Mouse (Mus musculus): ENCODE data around the gene Zhx3.

Zhx3 gene

GRCm38 (mm10) chr2:160882436-160882835 lies 9.6 kb upstream of the Zhx3 start:
- DNase-seq (ENCODE audit: low spot score), result no peak

GRCm38 (mm10) chr2:160881462-160882101 lies 8.8 kb upstream of the Zhx3 start:
- no peak for DNase-seq (ENCODE audit: low spot score)

- no peak for DNase-seq (ENCODE audit: low spot score)
These were observed 7.8 kb upstream of the Zhx3 start, which contains the start of gene Lpin3 for GRCm38 (mm10) chr2:160880453-160881195. TSS of gene Lpin3 (plus strand) at chr2:160880670.

DNA sequence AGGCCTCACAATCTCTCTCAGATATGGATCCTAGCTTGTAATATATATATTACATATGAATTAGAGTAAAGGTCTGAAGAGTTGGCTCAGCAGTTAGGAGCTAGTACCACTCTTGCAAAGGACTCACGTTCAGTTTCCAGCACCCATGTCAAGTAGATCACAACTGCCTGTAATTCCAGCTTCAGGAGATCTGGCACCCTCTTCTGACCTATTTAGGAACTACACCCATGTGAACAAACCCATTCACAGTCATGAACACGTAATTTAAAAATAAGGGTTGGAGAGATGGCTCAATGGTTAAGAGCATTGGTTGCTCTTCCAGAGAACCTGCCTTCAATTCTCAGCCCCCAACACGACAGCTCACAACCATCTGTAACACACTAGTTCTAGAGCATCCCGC lies 3.3 kb upstream of the Zhx3 start:
- no peak for DNase-seq (ENCODE audit: low spot score)

DNA sequence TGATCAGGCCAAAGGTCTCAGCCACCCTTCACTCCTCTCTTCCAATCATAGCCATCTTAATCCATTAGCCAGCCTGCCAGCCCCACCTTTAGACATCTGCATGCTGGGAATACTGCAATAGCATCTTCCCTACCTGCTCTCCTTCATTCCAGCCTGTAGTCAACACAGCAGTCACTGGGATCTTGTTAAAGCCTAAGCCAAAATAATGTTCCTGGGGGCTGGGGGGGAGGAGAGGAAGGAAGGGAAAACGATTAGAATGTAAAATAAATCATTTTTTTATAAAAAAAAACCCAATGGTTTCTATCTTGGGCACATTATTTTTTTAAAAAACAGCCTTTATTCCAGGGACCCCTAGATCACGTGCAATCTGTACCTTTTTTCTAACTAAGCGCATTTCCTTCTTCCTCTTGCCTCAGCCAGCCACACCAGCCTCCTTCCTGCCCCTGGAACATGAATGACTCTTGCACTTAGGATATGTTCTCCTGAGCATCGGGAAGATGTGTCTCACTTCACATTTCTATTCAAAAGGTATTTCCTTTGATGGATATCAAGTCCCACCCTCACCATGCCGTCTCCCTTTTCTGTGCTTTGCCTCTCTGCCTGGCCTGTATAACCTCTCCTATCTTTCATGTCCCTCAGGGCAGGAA lies 1.6 kb upstream of the Zhx3 start:
- DNase-seq (ENCODE audit: low spot score), result no peak

DNA sequence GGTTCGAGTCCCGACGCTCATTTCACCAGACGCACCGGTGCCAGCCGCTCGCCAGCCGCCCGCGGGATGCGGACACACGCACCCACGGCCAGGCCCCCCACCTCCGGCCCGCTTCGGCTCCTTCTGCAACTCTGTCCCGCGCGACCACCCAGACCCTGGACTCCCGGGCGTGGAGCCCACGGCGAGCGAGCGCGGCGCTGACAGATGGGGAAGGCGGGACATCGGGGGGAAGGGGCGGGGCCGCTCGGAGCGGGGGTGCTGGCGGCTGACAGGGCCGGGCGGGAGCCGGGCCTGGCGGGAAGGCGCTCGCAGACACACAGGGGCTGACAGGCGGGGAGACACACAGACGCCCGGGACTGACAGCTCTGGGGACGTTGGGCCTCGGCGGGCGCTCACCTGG lies 403 bp downstream of the Zhx3 start:
- DNase-seq (ENCODE audit: low spot score), result peak; percentile 38

DNA sequence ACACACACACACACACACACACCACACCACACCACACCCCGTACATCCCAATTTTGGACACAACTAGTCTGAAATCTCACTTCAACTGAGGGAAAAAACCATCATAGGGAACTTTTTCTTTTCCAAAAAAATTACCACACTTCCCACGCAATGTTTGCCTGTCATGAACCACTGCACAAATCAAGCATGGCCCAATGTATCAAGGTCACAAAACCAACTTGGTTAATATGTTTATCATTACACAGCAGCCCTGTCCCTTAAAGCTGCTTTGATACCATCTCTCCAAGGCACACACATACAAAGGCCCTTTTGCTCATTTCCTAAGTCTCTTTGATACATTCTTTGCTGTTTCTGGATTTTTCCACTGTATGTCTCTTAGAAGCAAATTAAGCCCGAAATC lies 1.5 kb downstream of the Zhx3 start:
- DNase-seq (ENCODE audit: low spot score), result no peak

GRCm38 (mm10) chr2:160869446-160869845 lies 3.4 kb downstream of the Zhx3 start:
- no peak for DNase-seq (ENCODE audit: low spot score)

DNA sequence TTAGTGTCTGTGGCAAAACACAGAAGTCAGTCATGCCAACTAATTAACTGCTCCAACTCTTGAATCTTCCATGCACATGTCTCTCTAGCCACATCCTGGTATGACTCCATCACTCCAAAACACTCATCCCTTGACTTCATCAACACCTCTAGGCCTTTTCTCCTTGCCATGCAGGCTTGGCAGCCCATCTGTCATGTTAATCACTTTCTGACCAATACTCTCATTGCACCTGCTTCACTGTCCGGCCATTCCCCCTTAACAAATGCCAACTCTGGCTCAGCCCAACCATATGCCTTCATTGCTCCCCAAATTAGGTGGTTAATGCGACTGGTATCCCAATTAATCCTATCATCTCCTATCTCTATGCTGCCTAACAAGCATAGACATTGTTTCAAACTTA lies 7.5 kb downstream of the Zhx3 start:
- no peak for DNase-seq (ENCODE audit: low spot score)

DNA sequence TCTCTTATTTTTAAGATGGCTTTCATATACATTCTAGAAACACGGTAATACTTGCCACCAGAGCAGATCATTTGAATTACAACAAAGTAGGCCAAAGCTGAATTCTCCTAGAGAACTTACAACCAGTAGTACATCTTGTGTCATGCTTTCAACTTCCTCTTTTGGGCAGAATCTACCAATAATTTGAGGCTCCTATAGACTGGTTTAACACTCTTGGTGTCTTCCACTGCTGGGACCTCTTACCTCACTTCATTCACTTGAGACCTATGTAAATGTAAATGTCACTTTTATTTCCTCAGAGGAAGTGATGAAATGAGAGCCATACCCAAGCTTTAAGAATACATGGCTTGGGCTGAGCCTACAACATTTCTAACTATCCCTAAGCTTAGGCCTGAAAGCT lies 8.7 kb downstream of the Zhx3 start:
- no peak for DNase-seq (ENCODE audit: low spot score)

GRCm38 (mm10) chr2:160860363-160860762 lies 12.4 kb downstream of the Zhx3 start:
- no peak for DNase-seq (ENCODE audit: low spot score)

GRCm38 (mm10) chr2:160856359-160857102 lies 16.3 kb downstream of the Zhx3 start:
- DNase-seq (ENCODE audit: low spot score), result no peak

DNA sequence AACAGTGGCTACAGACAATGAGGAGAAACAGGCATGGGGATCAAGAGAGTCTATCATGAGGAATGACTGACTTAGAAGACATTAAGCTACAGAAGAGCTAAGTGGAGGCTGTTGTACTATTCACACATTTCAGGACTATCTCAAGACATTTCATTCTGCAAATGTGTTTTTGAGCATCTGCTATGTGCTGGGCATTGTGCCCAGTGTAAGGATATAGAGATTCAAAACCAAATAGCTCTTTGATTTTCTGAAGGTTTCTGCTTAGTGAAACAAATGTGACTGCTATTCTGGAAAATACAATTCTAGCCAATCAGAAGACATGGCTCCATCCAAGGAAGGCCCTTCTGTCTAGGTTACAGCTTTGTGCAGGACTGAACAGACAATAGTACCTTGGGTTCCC lies 18.1 kb downstream of the Zhx3 start:
- no peak for DNase-seq (ENCODE audit: low spot score)

GRCm38 (mm10) chr2:160850360-160850759 lies 22.4 kb downstream of the Zhx3 start:
- no peak for DNase-seq (ENCODE audit: low spot score)

DNA sequence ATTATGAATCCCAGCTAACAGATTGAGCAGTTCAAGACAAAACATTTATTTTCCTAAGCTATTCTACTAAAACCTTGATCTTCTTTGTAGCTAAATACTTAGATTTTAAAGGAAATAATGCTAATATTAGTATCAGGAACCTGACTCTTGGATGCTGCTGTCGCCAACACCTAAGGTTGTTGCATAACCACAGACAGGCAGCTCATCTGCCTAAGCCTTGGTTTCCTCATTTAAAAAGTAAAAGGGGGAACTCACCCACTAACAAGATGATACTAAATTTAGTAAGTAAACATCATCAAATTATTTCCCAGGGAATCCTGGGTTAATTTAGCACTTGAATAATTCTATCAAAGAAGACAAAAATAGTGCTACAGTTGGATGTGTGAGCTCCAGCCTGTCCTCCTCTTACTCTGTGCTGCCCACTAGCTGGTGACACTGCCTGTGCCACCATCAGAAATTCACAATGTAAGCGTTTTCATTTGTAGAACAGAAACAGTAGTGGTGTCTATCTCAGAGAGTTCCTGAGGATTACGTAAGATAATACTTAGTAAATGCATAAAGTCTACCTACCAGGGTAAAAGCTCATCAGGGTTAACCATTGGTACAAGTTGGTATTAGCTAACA lies 23.1 kb downstream of the Zhx3 start:
- DNase-seq (ENCODE audit: low spot score), result no peak

DNA sequence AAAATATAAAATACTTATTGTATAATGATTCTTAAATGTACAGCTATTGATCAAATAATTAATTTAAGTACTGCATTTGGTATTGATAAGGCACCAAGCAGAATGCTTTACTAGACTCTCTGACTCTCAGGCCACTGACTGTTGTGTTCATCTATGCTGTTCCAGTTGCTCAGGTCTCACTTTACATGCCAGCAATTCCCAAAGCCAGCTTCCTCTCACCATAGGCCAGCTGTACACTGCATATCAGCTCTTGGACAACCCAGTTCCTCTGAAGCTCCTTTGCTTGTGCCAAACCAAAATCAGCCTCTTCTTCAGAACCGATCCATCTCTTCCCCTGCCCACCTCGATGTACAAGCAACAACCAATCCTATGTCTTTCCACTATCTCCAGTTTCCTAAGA lies 24.6 kb downstream of the Zhx3 start:
- no peak for DNase-seq (ENCODE audit: low spot score)

DNA sequence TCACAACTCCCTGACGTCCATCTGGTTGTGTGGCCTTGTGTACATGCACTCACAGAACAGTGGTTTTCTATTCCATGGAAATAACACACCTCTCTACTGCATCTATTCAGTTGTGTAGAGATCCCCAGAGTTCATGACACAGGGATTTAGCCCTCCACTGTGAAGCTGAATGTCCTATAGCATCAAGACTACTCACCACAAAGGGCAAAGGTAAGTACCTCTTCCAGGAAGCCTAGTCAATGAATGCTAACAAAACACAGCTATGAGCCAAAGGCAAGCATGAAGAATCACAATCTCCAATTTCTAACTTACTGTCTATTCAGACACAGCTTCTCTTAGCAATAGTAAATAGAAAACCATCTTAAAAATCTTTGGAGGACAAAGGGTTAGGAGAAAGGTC lies 25.1 kb downstream of the Zhx3 start:
- DNase-seq (ENCODE audit: low spot score), result no peak

- DNase-seq (ENCODE audit: low spot score), result no peak
These were observed 32.0 kb downstream of the Zhx3 start for GRCm38 (mm10) chr2:160840838-160841237.

- no peak for DNase-seq (ENCODE audit: low spot score)
These were observed 62.0 kb downstream of the Zhx3 start for GRCm38 (mm10) chr2:160810802-160811201.

GRCm38 (mm10) chr2:160810376-160810775 lies 62.4 kb downstream of the Zhx3 start:
- no peak for DNase-seq (ENCODE audit: low spot score)

- no peak for DNase-seq (ENCODE audit: low spot score)
These were observed 66.7 kb downstream of the Zhx3 start for GRCm38 (mm10) chr2:160806091-160806521.
